Mouse (Mus musculus): Measurements from ENCODE around the gene Magt1. TPM values are rescaled to one million over a fixed set of nuclear protein-coding genes. Genes with fewer than 3 reads are reported as not detected.

Gene Magt1
- polyA plus RNA-seq, 1 experiment from 2014 or later = 63.7 TPM

- no peaks in the 10 kb centered on the region for H3K36me3 ChIP-seq
- H3K4me3 ChIP-seq (replicated peaks) = no peak overlapping the region
- H3K9me3 ChIP-seq = no peaks in the 10 kb centered on the region
- H3K4me1 ChIP-seq (replicated peaks) = no peaks in the 10 kb centered on the region
- no peak for ATAC-seq (ENCODE audit: insufficient number of reproducible peaks, insufficient read depth, low FRiP score, low TSS enrichment, low read depth)
- no peak overlapping the region for H3K4me2 ChIP-seq
- no peak overlapping the region for H3K9ac ChIP-seq (replicated peaks)
- WGBS = 67% methylated on average over 2 of the region's 2 CpGs
- H3K27ac ChIP-seq = no peak overlapping the region
- H3K27me3 ChIP-seq = no peaks in the 10 kb centered on the region
Observed at GRCm38 (mm10) chrX:105953999-105954398, 57.7 kb downstream of the Magt1 start.

DNA sequence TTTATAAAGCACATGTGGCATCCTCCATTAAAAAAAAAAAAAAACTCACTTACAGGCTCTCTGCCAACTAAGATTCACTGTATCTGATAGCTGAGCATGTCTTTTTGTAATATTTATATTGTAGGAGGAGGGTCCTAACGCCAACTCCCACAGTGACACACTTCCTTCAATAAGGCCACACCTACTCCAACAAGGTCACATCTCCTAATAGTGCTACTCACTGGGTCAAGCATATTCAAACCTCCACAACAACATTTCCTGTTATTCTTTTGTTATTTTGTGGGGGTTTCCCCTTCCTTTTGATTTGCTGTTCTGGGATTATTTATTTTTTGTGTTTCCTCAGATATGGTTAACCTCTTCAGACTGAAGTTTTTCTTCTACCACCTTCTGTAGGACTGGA lies 65.3 kb downstream of the Magt1 start:
- Histone ChIP-seq H3K4me2 (no peak overlapping the region), H3K36me3 (no peaks in the 10 kb centered on the region), H3K9ac (replicated peaks) (no peak overlapping the region), H3K27me3 (no peaks in the 10 kb centered on the region; the same call in 1 of the 2 replicates), H3K27ac (no peak overlapping the region), H3K9me3 (no peaks in the 10 kb centered on the region), H3K4me3 (replicated peaks) (no peak overlapping the region), H3K4me1 (replicated peaks) (no peaks in the 10 kb centered on the region)
- 82% methylated on average over 1 of the region's 1 CpGs for WGBS
- no peak for ATAC-seq (ENCODE audit: insufficient number of reproducible peaks, insufficient read depth, low FRiP score, low TSS enrichment, low read depth)

DNA sequence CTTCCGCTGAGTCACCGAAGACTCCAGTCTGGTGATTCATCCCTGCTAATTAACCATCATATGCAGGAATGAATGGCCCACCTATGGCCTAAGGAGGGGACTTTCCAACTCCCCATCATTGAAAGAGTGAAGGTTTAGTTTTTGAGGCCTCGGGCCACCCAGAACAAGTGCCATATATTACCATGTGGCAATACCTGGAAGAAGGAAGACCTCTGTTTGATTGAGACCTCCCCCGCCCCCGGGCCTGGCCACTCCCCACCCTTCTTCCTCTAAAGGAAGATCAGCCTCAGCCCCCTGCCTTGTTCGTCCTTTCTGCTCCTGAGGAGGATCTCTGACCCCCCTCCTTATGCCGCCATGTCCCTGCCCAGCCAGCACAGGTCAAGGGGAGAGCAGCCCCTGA lies 72.5 kb downstream of the Magt1 start:
- no peak for ATAC-seq (ENCODE audit: insufficient number of reproducible peaks, insufficient read depth, low FRiP score, low TSS enrichment, low read depth)
- Histone ChIP-seq H3K36me3 (no peaks in the 10 kb centered on the region), H3K4me3 (replicated peaks) (no peak overlapping the region), H3K27me3 (no peaks in the 10 kb centered on the region; the same call in 1 of the 2 replicates), H3K9ac (replicated peaks) (no peak overlapping the region), H3K4me2 (no peak overlapping the region), H3K4me1 (replicated peaks) (no peaks in the 10 kb centered on the region), H3K27ac (no peak overlapping the region), H3K9me3 (no peaks in the 10 kb centered on the region)
- WGBS = 90% methylated on average over 7 of the region's 7 CpGs

GRCm38 (mm10) chrX:105937736-105938135 lies 74.0 kb downstream of the Magt1 start:
- Histone ChIP-seq H3K27ac (no peak overlapping the region), H3K4me1 (replicated peaks) (no peaks in the 10 kb centered on the region), H3K9me3 (no peaks in the 10 kb centered on the region), H3K36me3 (no peaks in the 10 kb centered on the region), H3K4me2 (no peak overlapping the region), H3K27me3 (no peaks in the 10 kb centered on the region; the same call in 1 of the 2 replicates), H3K4me3 (replicated peaks) (no peak overlapping the region), H3K9ac (replicated peaks) (no peak overlapping the region)
- 57% methylated on average over 2 of the region's 2 CpGs for WGBS
- no peak for ATAC-seq (ENCODE audit: insufficient number of reproducible peaks, insufficient read depth, low FRiP score, low TSS enrichment, low read depth)

GRCm38 (mm10) chrX:105934341-105934740 lies 77.4 kb downstream of the Magt1 start:
- peaks cover 5% of the 10 kb centered on the region; the same call in 1 of the 2 replicates for H3K27me3 ChIP-seq
- H3K9me3 ChIP-seq = no peaks in the 10 kb centered on the region
- H3K4me3 ChIP-seq (replicated peaks) = no peak overlapping the region
- no peak overlapping the region for H3K4me2 ChIP-seq
- 64% methylated on average over 5 of the region's 5 CpGs for WGBS
- no peaks in the 10 kb centered on the region for H3K4me1 ChIP-seq (replicated peaks)
- no peaks in the 10 kb centered on the region for H3K36me3 ChIP-seq
- H3K9ac ChIP-seq (replicated peaks) = no peak overlapping the region
- ATAC-seq (ENCODE audit: insufficient number of reproducible peaks, insufficient read depth, low FRiP score, low TSS enrichment, low read depth) = no peak
- H3K27ac ChIP-seq = no peak overlapping the region

GRCm38 (mm10) chrX:105929478-105930038 lies 82.1 kb downstream of the Magt1 start:
- H3K9me3 ChIP-seq = no peaks in the 10 kb centered on the region
- H3K36me3 ChIP-seq = no peaks in the 10 kb centered on the region
- peaks cover 5% of the 10 kb centered on the region; the same call in 1 of the 2 replicates for H3K27me3 ChIP-seq
- H3K4me1 ChIP-seq (replicated peaks) = peaks cover 7% of the 10 kb centered on the region; the same call in 1 of the 2 replicates
- peak; percentile 56; the same call in 1 of the 2 replicates for ATAC-seq (ENCODE audit: insufficient number of reproducible peaks, insufficient read depth, low FRiP score, low TSS enrichment, low read depth)
- 35% methylated on average over 8 of the region's 8 CpGs for WGBS
- H3K9ac ChIP-seq (replicated peaks) = no peak overlapping the region
- H3K27ac ChIP-seq = no peak overlapping the region; the same call in 1 of the 2 replicates
- H3K4me3 ChIP-seq (replicated peaks) = peak overlapping the region; percentile 62
- peak overlapping the region; percentile 32 for H3K4me2 ChIP-seq

GRCm38 (mm10) chrX:105928861-105929477 lies 82.7 kb downstream of the Magt1 start, which contains the start of gene Atrx:
Gene Atrx, minus strand, starts transcription at chrX:105929403.
- Histone ChIP-seq H3K36me3 (no peaks in the 10 kb centered on the region), H3K4me2 (peak within 1 kb of the TSS; percentile 58), H3K4me1 (replicated peaks) (peaks cover 7% of the 10 kb centered on the region; the same call in 1 of the 2 replicates), H3K9me3 (peaks cover 3% of the 10 kb centered on the region; the same call in 1 of the 2 replicates), H3K27ac (peak within 1 kb of the TSS; percentile 94), H3K4me3 (replicated peaks) (peak within 1 kb of the TSS; percentile 62), H3K27me3 (peaks cover 5% of the 10 kb centered on the region; the same call in 1 of the 2 replicates), H3K9ac (replicated peaks) (peak within 1 kb of the TSS; percentile 88)
- peak; percentile 90 for ATAC-seq (ENCODE audit: insufficient number of reproducible peaks, insufficient read depth, low FRiP score, low TSS enrichment, low read depth)
- WGBS = 18% methylated on average over 41 of the region's 42 CpGs

DNA sequence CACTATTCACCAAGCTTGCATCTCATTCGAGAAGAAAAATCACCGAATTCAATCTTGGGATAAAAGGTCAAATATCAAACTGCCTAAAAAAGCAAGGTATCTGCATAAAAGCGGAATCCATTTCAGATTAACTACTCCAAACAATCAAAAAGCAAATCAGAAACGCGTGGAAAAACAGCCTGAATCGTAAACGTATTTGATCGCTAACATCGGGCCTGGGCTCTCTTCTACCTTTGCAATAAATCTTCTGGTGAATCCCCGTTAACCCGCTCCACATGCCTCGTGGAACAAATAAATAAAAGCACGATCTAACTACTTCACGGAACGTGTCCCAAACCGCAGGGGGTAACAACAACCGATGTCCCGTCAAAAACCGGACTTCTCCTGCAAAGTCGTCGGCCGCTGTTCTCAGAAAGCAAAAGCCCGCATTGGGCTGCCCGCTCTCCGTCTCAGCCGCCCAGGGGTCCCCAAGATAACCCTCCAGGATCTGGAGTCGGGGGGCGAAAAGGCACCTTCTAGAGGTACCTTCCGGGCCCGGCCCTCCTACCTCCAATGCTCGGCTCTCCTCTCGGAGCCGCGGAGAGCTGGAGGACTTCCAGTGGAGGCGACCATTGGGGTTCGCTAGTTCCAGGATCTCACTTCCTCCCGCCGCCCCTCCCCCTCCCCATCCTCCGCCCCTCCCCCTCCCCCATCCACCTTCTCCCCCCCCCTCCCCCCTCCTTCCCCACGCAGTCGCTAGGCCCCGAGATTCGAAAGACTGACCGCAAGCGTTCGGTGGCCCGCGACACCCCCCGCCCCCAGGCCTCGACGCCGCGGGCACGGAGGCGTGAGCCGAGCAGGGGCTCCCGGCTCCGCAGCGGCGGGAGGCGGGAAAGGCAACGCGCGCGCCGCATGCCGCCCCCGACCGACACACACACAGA lies 83.5 kb downstream of the Magt1 start:
- 0 out of 2 replicates have a peak, but pooled peaks have one; percentile 57 for ATAC-seq (ENCODE audit: insufficient number of reproducible peaks, insufficient read depth, low FRiP score, low TSS enrichment, low read depth)

GRCm38 (mm10) chrX:105926121-105926735 lies 85.5 kb downstream of the Magt1 start:
- H3K4me1 ChIP-seq (replicated peaks) = peaks cover 7% of the 10 kb centered on the region; the same call in 1 of the 2 replicates
- H3K9ac ChIP-seq (replicated peaks) = no peak overlapping the region
- H3K4me2 ChIP-seq = 0 out of 2 replicates have a peak overlapping the region, but pooled peaks have one; percentile 58
- ATAC-seq (ENCODE audit: insufficient number of reproducible peaks, insufficient read depth, low FRiP score, low TSS enrichment, low read depth) = no peak
- H3K27me3 ChIP-seq = no peaks in the 10 kb centered on the region
- H3K9me3 ChIP-seq = peaks cover 8% of the 10 kb centered on the region; the same call in 1 of the 2 replicates
- H3K27ac ChIP-seq = no peak overlapping the region
- H3K4me3 ChIP-seq (replicated peaks) = no peak overlapping the region
- 80% methylated on average over 12 of the region's 12 CpGs for WGBS
- peaks cover 8% of the 10 kb centered on the region; the same call in 1 of the 2 replicates for H3K36me3 ChIP-seq

More for the DNA sequence above, 83.5 kb downstream of the Magt1 start:
- peak overlapping the region; percentile 62 for H3K4me3 ChIP-seq (replicated peaks)
- H3K9me3 ChIP-seq = peaks cover 8% of the 10 kb centered on the region; the same call in 1 of the 2 replicates
- peaks cover 7% of the 10 kb centered on the region; the same call in 1 of the 2 replicates for H3K4me1 ChIP-seq (replicated peaks)
- peaks cover 5% of the 10 kb centered on the region; the same call in 1 of the 2 replicates for H3K27me3 ChIP-seq
- H3K36me3 ChIP-seq = peaks cover 6% of the 10 kb centered on the region; the same call in 1 of the 2 replicates
- H3K4me2 ChIP-seq = peak overlapping the region; percentile 58
- H3K9ac ChIP-seq (replicated peaks) = peak overlapping the region; percentile 88
- 21% methylated on average over 54 of the region's 69 CpGs for WGBS
- H3K27ac ChIP-seq = peak overlapping the region; percentile 94

DNA sequence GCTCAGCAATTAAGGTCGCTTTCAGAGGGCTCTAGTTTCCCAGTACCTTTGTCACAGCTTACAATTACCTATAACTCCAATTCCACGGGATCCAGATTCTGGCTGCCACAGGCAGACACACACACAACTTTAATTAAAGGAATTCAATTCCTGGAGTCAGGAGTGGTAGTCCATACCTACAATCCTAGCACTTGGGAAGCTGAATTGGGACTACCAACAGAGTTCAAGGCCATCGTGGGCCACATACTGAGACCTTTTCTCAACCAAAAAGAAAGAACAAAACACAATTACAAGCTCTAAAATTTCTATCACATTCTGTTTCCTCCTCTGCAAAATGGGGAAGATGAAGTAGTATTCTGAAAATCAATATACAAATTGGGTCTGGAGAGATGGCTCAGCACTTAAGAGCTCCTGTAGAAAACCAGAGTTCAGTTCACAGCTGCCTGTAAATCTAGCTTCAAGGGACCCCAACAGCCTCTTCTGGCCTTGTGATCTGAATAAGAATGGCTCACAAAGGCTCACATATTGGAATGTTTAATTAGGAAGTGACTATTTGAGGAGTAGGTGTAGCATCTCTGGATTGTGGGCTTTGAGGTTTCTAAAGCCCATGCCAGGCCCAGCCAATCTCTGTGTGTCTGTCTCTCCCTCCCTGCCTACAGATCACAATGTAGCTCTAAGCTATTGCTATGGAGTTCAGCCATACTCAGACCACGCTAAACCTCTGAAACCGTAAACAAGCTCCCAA lies 87.2 kb downstream of the Magt1 start:
- peaks cover 7% of the 10 kb centered on the region; the same call in 1 of the 2 replicates for H3K4me1 ChIP-seq (replicated peaks)
- H3K27me3 ChIP-seq = no peaks in the 10 kb centered on the region
- H3K4me3 ChIP-seq (replicated peaks) = no peak overlapping the region
- peaks cover 8% of the 10 kb centered on the region; the same call in 1 of the 2 replicates for H3K9me3 ChIP-seq
- H3K4me2 ChIP-seq = no peak overlapping the region
- H3K36me3 ChIP-seq = peaks cover 8% of the 10 kb centered on the region; the same call in 1 of the 2 replicates
- H3K9ac ChIP-seq (replicated peaks) = no peak overlapping the region
- 85% methylated on average over 5 of the region's 5 CpGs for WGBS
- no peak overlapping the region for H3K27ac ChIP-seq
- no peak for ATAC-seq (ENCODE audit: insufficient number of reproducible peaks, insufficient read depth, low FRiP score, low TSS enrichment, low read depth)
